Mouse (Mus musculus): ENCODE measurements around the gene Pip5k1a. TPM values are rescaled to one million over a fixed set of nuclear protein-coding genes. Genes with fewer than 3 reads are reported as not detected.
"Not testable (repeated sequence)": the region's sequence is repeated elsewhere in the genome, so short reads cannot be mapped to it uniquely, and the experiment has no call there.

Gene Pip5k1a
- total and polyA plus RNA-seq, 2 experiments from 2014 or later = 14.5 to 36.6 TPM

- H3K36me3 ChIP-seq (replicated peaks; ENCODE audit: control insufficient read depth, insufficient read depth, low read length) = peaks cover 9% of the 10 kb centered on the region
- H3K9me3 ChIP-seq (replicated peaks; ENCODE audit: control insufficient read depth, low read length) = no peaks in the 10 kb centered on the region
- peak overlapping the region; percentile 65 for H3K4me2 ChIP-seq (ENCODE audit: low read depth, low read length)
- no peak for DNase-seq (ENCODE audit: low spot score)
- 0 out of 2 replicates have a peak overlapping the region, but pooled peaks have one; percentile 23 for H3K27ac ChIP-seq (ENCODE audit: low read depth)
- 61% methylated on average over 7 of the region's 7 CpGs for WGBS
- TF ChIP-seq EP300 (IDR thresholded peaks at IDR 0.05; ENCODE audit: low read depth) (no peak), CTCF (IDR thresholded peaks at IDR 0.05; ENCODE audit: low read depth) (no peak)
- H3K27me3 ChIP-seq (ENCODE audit: control insufficient read depth, insufficient read depth, low read length) = no peaks in the 10 kb centered on the region
- H3K9ac ChIP-seq (replicated peaks; ENCODE audit: low read depth, low read length) = no peak overlapping the region
- ATAC-seq (ENCODE audit: insufficient read depth, low read depth) = no peak
- H3K4me1 ChIP-seq (ENCODE audit: control insufficient read depth, insufficient read depth) = peaks cover 6% of the 10 kb centered on the region; the same call in 1 of the 2 replicates
- H3K4me3 ChIP-seq (ENCODE audit: low read depth, low read length) = peak overlapping the region; percentile 37; the same call in 1 of the 2 replicates
Measured at GRCm38 (mm10) chr3:95135433-95136052, 28.8 kb upstream of the Pip5k1a start.

- H3K4me3 ChIP-seq (ENCODE audit: low read depth, low read length) = peak overlapping the region; percentile 37
- no peak for TF ChIP-seq CTCF (IDR thresholded peaks at IDR 0.05; ENCODE audit: low read depth)
- TF ChIP-seq EP300 (IDR thresholded peaks at IDR 0.05; ENCODE audit: low read depth) = no peak
- H3K9ac ChIP-seq (replicated peaks; ENCODE audit: low read depth, low read length) = no peak overlapping the region
- peak; percentile 43 for DNase-seq (ENCODE audit: low spot score)
- no peaks in the 10 kb centered on the region for H3K27me3 ChIP-seq (ENCODE audit: control insufficient read depth, insufficient read depth, low read length)
- no peak for ATAC-seq (ENCODE audit: insufficient read depth, low read depth)
- peaks cover 6% of the 10 kb centered on the region; the same call in 1 of the 2 replicates for H3K4me1 ChIP-seq (ENCODE audit: control insufficient read depth, insufficient read depth)
- H3K27ac ChIP-seq (ENCODE audit: low read depth) = peak overlapping the region; percentile 48
- WGBS = 13% methylated on average over 6 of the region's 6 CpGs
- H3K36me3 ChIP-seq (replicated peaks; ENCODE audit: control insufficient read depth, insufficient read depth, low read length) = peaks cover 13% of the 10 kb centered on the region
- H3K9me3 ChIP-seq (replicated peaks; ENCODE audit: control insufficient read depth, low read length) = no peaks in the 10 kb centered on the region
- peak overlapping the region; percentile 65 for H3K4me2 ChIP-seq (ENCODE audit: low read depth, low read length)
Measured at GRCm38 (mm10) chr3:95135023-95135422, 28.3 kb upstream of the Pip5k1a start.

- Histone ChIP-seq H3K4me3 (ENCODE audit: low read depth, low read length) (peak overlapping the region; percentile 73; the same call in 1 of the 2 replicates), H3K36me3 (replicated peaks; ENCODE audit: control insufficient read depth, insufficient read depth, low read length) (peaks cover 20% of the 10 kb centered on the region)
- not testable (repeated sequence) for H3K4me1 ChIP-seq (ENCODE audit: control insufficient read depth, insufficient read depth); H3K4me2 ChIP-seq (ENCODE audit: low read depth, low read length); H3K27ac ChIP-seq (ENCODE audit: low read depth); H3K9ac ChIP-seq (replicated peaks; ENCODE audit: low read depth, low read length); DNase-seq (ENCODE audit: low spot score); H3K27me3 ChIP-seq (ENCODE audit: control insufficient read depth, insufficient read depth, low read length); H3K9me3 ChIP-seq (replicated peaks; ENCODE audit: control insufficient read depth, low read length)
- ATAC-seq (ENCODE audit: insufficient read depth, low read depth) = peak; percentile 13
- WGBS = no CpG with 5 or more reads among the region's 12 CpGs
Measured at GRCm38 (mm10) chr3:95134133-95134532, 27.4 kb upstream of the Pip5k1a start.

- WGBS = under 1% methylated on average over 20 of the region's 20 CpGs
- H3K27ac ChIP-seq (ENCODE audit: low read depth) = peak within 1 kb of the TSS; percentile 81
- peak within 1 kb of the TSS; percentile 85 for H3K4me2 ChIP-seq (ENCODE audit: low read depth, low read length)
- H3K27me3 ChIP-seq (ENCODE audit: control insufficient read depth, insufficient read depth, low read length) = no peaks in the 10 kb centered on the region
- peaks cover 6% of the 10 kb centered on the region; the same call in 1 of the 2 replicates for H3K4me1 ChIP-seq (ENCODE audit: control insufficient read depth, insufficient read depth)
- TF ChIP-seq CTCF (IDR thresholded peaks at IDR 0.05; ENCODE audit: low read depth) = peak; percentile 23; the same call in 1 of the 2 replicates
- no peak for TF ChIP-seq EP300 (IDR thresholded peaks at IDR 0.05; ENCODE audit: low read depth)
- H3K36me3 ChIP-seq (replicated peaks; ENCODE audit: control insufficient read depth, insufficient read depth, low read length) = peaks cover 24% of the 10 kb centered on the region
- peak; percentile 93 for ATAC-seq (ENCODE audit: insufficient read depth, low read depth)
- no peaks in the 10 kb centered on the region for H3K9me3 ChIP-seq (replicated peaks; ENCODE audit: control insufficient read depth, low read length)
- H3K9ac ChIP-seq (replicated peaks; ENCODE audit: low read depth, low read length) = peak within 1 kb of the TSS; percentile 70
- peak; percentile 95 for DNase-seq (ENCODE audit: low spot score)
- H3K4me3 ChIP-seq (ENCODE audit: low read depth, low read length) = peak within 1 kb of the TSS; percentile 73
Measured at GRCm38 (mm10) chr3:95133680-95134101, 27.0 kb upstream of the Pip5k1a start, which contains the start of the genes Scnm1 and Lysmd1. Gene Scnm1 (minus strand): TSS chr3:95134011. Gene Lysmd1 (plus strand): TSS chr3:95134088.

GRCm38 (mm10) chr3:95133176-95133575, 26.4 kb upstream of the Pip5k1a start:
- ATAC-seq (ENCODE audit: insufficient read depth, low read depth) (no peak), DNase-seq (ENCODE audit: low spot score) (no peak)
- Histone ChIP-seq H3K27ac (ENCODE audit: low read depth) (peak overlapping the region; percentile 81), H3K4me3 (ENCODE audit: low read depth, low read length) (peak overlapping the region; percentile 73), H3K4me2 (ENCODE audit: low read depth, low read length) (peak overlapping the region; percentile 85), H3K9ac (replicated peaks; ENCODE audit: low read depth, low read length) (peak overlapping the region; percentile 70), H3K4me1 (ENCODE audit: control insufficient read depth, insufficient read depth) (peaks cover 6% of the 10 kb centered on the region; the same call in 1 of the 2 replicates), H3K36me3 (replicated peaks; ENCODE audit: control insufficient read depth, insufficient read depth, low read length) (peaks cover 25% of the 10 kb centered on the region), H3K9me3 (replicated peaks; ENCODE audit: control insufficient read depth, low read length) (no peaks in the 10 kb centered on the region), H3K27me3 (ENCODE audit: control insufficient read depth, insufficient read depth, low read length) (no peaks in the 10 kb centered on the region)
- 57% methylated on average over 11 of the region's 11 CpGs for WGBS
- no peak for TF ChIP-seq EP300 (IDR thresholded peaks at IDR 0.05; ENCODE audit: low read depth)
- no peak for TF ChIP-seq CTCF (IDR thresholded peaks at IDR 0.05; ENCODE audit: low read depth)

- not testable (repeated sequence) for H3K4me2 ChIP-seq (ENCODE audit: low read depth, low read length); H3K9me3 ChIP-seq (replicated peaks; ENCODE audit: control insufficient read depth, low read length); H3K9ac ChIP-seq (replicated peaks; ENCODE audit: low read depth, low read length); ATAC-seq (ENCODE audit: insufficient read depth, low read depth); H3K27ac ChIP-seq (ENCODE audit: low read depth); H3K4me1 ChIP-seq (ENCODE audit: control insufficient read depth, insufficient read depth); H3K27me3 ChIP-seq (ENCODE audit: control insufficient read depth, insufficient read depth, low read length); DNase-seq (ENCODE audit: low spot score); H3K4me3 ChIP-seq (ENCODE audit: low read depth, low read length)
- H3K36me3 ChIP-seq (replicated peaks; ENCODE audit: control insufficient read depth, insufficient read depth, low read length) = peaks cover 25% of the 10 kb centered on the region
- 87% methylated on average over 2 of the region's 2 CpGs for WGBS
Measured at GRCm38 (mm10) chr3:95132389-95132788, 25.7 kb upstream of the Pip5k1a start.
